Comparison of ENCODE assay signal across 21 mouse cellular contexts in the genomic region with DNA sequence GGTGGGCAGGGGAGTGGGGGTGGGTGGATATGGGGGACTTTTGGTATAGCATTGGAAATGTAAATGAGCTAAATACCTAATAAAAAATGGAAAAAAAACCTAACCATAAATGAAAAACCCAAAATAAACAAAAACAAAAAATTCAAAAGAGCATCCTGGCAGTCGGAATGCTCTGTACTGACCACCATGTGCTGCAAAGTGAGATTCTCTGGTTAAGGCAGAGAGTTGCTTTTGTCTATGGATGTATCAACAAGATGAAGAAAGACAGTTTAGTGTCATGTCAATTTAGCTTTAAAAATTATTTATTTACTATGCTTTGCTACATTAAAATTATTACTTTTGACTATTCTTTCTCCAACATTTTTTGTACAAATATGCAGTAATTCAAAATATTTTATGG.
DNase-seq lines count a peak whose midpoint lies in the region; ATAC-seq and TF ChIP-seq lines count a peak whose summit lies in the region.
"Had no signal": no experiment of that assay in that cellular context is flagged by ENCODE, and none has a peak within 500 bp of the region (broad histone marks: within the 10 kb centered on the region; RNA-seq: fewer than 3 reads in every experiment).

No protein-coding gene starts in this region.

- TF ChIP-seq CTCF in lung, embryonic 14.5 days (IDR thresholded peaks at IDR 0.05; ENCODE audit: low read depth): no peak
- no peak for TF ChIP-seq CTCF in lung, postnatal 0 days (IDR thresholded peaks at IDR 0.05)
- TF ChIP-seq CTCF in lung, adult 2 months (IDR thresholded peaks at IDR 0.05; ENCODE audit: insufficient read depth, low read length): no peak

- H3K27me3 ChIP-seq in intestine, embryonic 15.5 days (replicated peaks): no peaks in the 10 kb centered on the region
- H3K27me3 ChIP-seq in intestine, embryonic 16.5 days (replicated peaks; ENCODE audit: control insufficient read depth, insufficient read depth, low read length): no peaks in the 10 kb centered on the region
- H3K27me3 ChIP-seq in lung, embryonic 14.5 days (ENCODE audit: insufficient read depth, low read length): no peaks in the 10 kb centered on the region
- H3K27me3 ChIP-seq in lung, postnatal 0 days (replicated peaks; ENCODE audit: insufficient read depth, low read length): no peaks in the 10 kb centered on the region
- no peaks in the 10 kb centered on the region for H3K27me3 ChIP-seq in lung, embryonic 16.5 days (ENCODE audit: control insufficient read depth, insufficient read depth, low read depth, low read length)
- H3K27me3 ChIP-seq: CH12.LX, Patski had no signal

- H3K4me3 ChIP-seq in intestine, embryonic 15.5 days (replicated peaks): no peak overlapping the region
- H3K4me3 ChIP-seq in intestine, embryonic 16.5 days (ENCODE audit: low read length): no peak overlapping the region
- H3K4me3 ChIP-seq in lung, embryonic 14.5 days (ENCODE audit: low read depth, low read length): no peak overlapping the region
- no peak overlapping the region for H3K4me3 ChIP-seq in lung, postnatal 0 days (ENCODE audit: low read depth, low read length)
- H3K4me3 ChIP-seq in lung, embryonic 16.5 days (ENCODE audit: low read length): no peak overlapping the region
- H3K4me3 ChIP-seq in lung, adult 2 months (replicated peaks; ENCODE audit: extremely low read depth, low read depth, low read length): no peak overlapping the region

- H3K9me3 ChIP-seq in intestine, embryonic 15.5 days: no peaks in the 10 kb centered on the region
- no peaks in the 10 kb centered on the region for H3K9me3 ChIP-seq in intestine, embryonic 16.5 days (ENCODE audit: control insufficient read depth, low read length)
- no peaks in the 10 kb centered on the region for H3K9me3 ChIP-seq in lung, embryonic 14.5 days (ENCODE audit: low read depth, low read length)
- H3K9me3 ChIP-seq in lung, postnatal 0 days (ENCODE audit: low read length): no peaks in the 10 kb centered on the region
- H3K9me3 ChIP-seq in lung, embryonic 16.5 days (ENCODE audit: control insufficient read depth, low read length): no peaks in the 10 kb centered on the region
- H3K9me3 ChIP-seq: G1E had no signal

- H3K9ac ChIP-seq in intestine, embryonic 15.5 days: no peak overlapping the region
- no peak overlapping the region for H3K9ac ChIP-seq in intestine, embryonic 16.5 days (ENCODE audit: low read depth, low read length)
- no peak overlapping the region for H3K9ac ChIP-seq in lung, embryonic 14.5 days
- H3K9ac ChIP-seq in lung, postnatal 0 days (replicated peaks; ENCODE audit: low read depth): no peak overlapping the region
- no peak overlapping the region for H3K9ac ChIP-seq in lung, embryonic 16.5 days (ENCODE audit: low read length)

- no peaks in the 10 kb centered on the region for H3K4me1 ChIP-seq in intestine, embryonic 15.5 days (replicated peaks)
- no peaks in the 10 kb centered on the region for H3K4me1 ChIP-seq in intestine, embryonic 16.5 days (ENCODE audit: control insufficient read depth, insufficient read depth, low read length)
- H3K4me1 ChIP-seq in lung, embryonic 14.5 days (ENCODE audit: insufficient read depth): no peaks in the 10 kb centered on the region
- no peaks in the 10 kb centered on the region for H3K4me1 ChIP-seq in lung, postnatal 0 days (ENCODE audit: insufficient read depth, low read depth, low read length)
- peaks cover 3% of the 10 kb centered on the region; the same call in 1 of the 2 replicates for H3K4me1 ChIP-seq in lung, embryonic 16.5 days (replicated peaks; ENCODE audit: control insufficient read depth, insufficient read depth, low read length)
- H3K4me1 ChIP-seq in lung, adult 2 months (ENCODE audit: control insufficient read depth, insufficient read depth, low read length): no peaks in the 10 kb centered on the region

- no peak for TF ChIP-seq EP300 in lung, postnatal 0 days (IDR thresholded peaks at IDR 0.05)

- no peak overlapping the region for H3K27ac ChIP-seq in intestine, embryonic 15.5 days
- no peak overlapping the region for H3K27ac ChIP-seq in intestine, embryonic 16.5 days (ENCODE audit: low read length)
- H3K27ac ChIP-seq in lung, embryonic 14.5 days (ENCODE audit: low read depth): no peak overlapping the region
- no peak overlapping the region for H3K27ac ChIP-seq in lung, postnatal 0 days (ENCODE audit: low read length)
- H3K27ac ChIP-seq in lung, embryonic 16.5 days (ENCODE audit: low read length): peak overlapping the region; percentile 30; the same call in 1 of the 2 replicates

- 0 out of 2 replicates have a peak, but pooled peaks have one; percentile 51 for ATAC-seq in intestine, embryonic 15.5 days
- no peak for ATAC-seq in intestine, embryonic 16.5 days
- peak; percentile 55; the same call in 1 of the 2 replicates for ATAC-seq in lung, embryonic 14.5 days (ENCODE audit: insufficient read depth)
- no peak for ATAC-seq in lung, postnatal 0 days
- ATAC-seq in lung, embryonic 16.5 days (ENCODE audit: low read depth): peak; percentile 41; the same call in 1 of the 2 replicates
- ATAC-seq: activated CD4-positive, CD25-positive, alpha-beta regulatory T cell, adult 4 months; CD4-positive, CD25-positive, alpha-beta regulatory T cell, adult 4 months; Patski had no signal

- no peak overlapping the region for H3K4me2 ChIP-seq in intestine, embryonic 15.5 days (replicated peaks)
- H3K4me2 ChIP-seq in intestine, embryonic 16.5 days (ENCODE audit: low read depth, low read length): no peak overlapping the region
- no peak overlapping the region for H3K4me2 ChIP-seq in lung, embryonic 14.5 days
- H3K4me2 ChIP-seq in lung, postnatal 0 days (replicated peaks; ENCODE audit: low read depth, low read length): no peak overlapping the region
- no peak overlapping the region for H3K4me2 ChIP-seq in lung, embryonic 16.5 days (ENCODE audit: low read depth, low read length)

- no peaks in the 10 kb centered on the region for H3K36me3 ChIP-seq in intestine, embryonic 15.5 days
- no peaks in the 10 kb centered on the region for H3K36me3 ChIP-seq in intestine, embryonic 16.5 days (ENCODE audit: control insufficient read depth, insufficient read depth, low read length)
- no peaks in the 10 kb centered on the region for H3K36me3 ChIP-seq in lung, embryonic 14.5 days (ENCODE audit: insufficient read depth)
- no peaks in the 10 kb centered on the region for H3K36me3 ChIP-seq in lung, postnatal 0 days (ENCODE audit: insufficient read depth, low read length)
- H3K36me3 ChIP-seq in lung, embryonic 16.5 days (ENCODE audit: control insufficient read depth, insufficient read depth, low read length): no peaks in the 10 kb centered on the region
- H3K36me3 ChIP-seq: G1E had no signal

- DNase-seq in lung, embryonic 14.5 days: no peak
- no peak for DNase-seq in lung, postnatal 0 days (ENCODE audit: low spot score)
- no peak for DNase-seq in lung, adult 2 months
- DNase-seq: adrenal gland, adult 2 months; adrenal gland, adult 8-10 months; adrenal gland, postnatal 10 days; adrenal gland, postnatal 14 days; adrenal gland, postnatal 25 days; adrenal gland, postnatal 36 days; B cell, adult 2 months; cerebellum, adult 11 months; cerebellum, adult 11-12 months; cerebellum, adult 18-20 months had no signal

- TF ChIP-seq POLR2A in lung, adult 2 months (IDR thresholded peaks at IDR 0.05; ENCODE audit: borderline replicate concordance, extremely low read depth, low read depth, low read length): no peak

- 66% methylated on average over 1 of the region's 1 CpGs for WGBS in intestine, embryonic 15.5 days
- 94% methylated on average over 1 of the region's 1 CpGs for WGBS in intestine, embryonic 16.5 days
- WGBS in lung, embryonic 14.5 days: 69% methylated on average over 1 of the region's 1 CpGs
- 74% methylated on average over 1 of the region's 1 CpGs for WGBS in lung, postnatal 0 days
- 56% methylated on average over 1 of the region's 1 CpGs for WGBS in lung, embryonic 16.5 days
- 91% methylated on average over 1 of the region's 1 CpGs for WGBS in lung, adult 2 months

Comparison
In these comparisons a context has a peak if more than half of its experiments do, and no peak if none do; other contexts are left out.
1. ATAC-seq: peak in intestine, embryonic 15.5 days (single experiment), lung, embryonic 14.5 days (single experiment) and lung, embryonic 16.5 days (single experiment); none in intestine, embryonic 16.5 days (single experiment) and lung, postnatal 0 days (single experiment).